Mouse (Mus musculus) embryonic facial prominence, embryonic 14.5 days (tissue): ENCODE data around the gene Gm20696. TPM values are rescaled to one million over a fixed set of nuclear protein-coding genes. Genes with fewer than 3 reads are reported as not detected.

Experiments used
- ATAC-seq: fragments of 200-750 bp; cut with Nextera tagmentation; 2 replicates; pipeline ENCODE4 v1.8.0; 2017; ENCODE audit warnings: low read depth, moderate number of reproducible peaks, moderate TSS enrichment
- DNase-seq: peaks from one replicate; pipeline ENCODE4 v3.0.0-alpha.2; 2015; ENCODE audit warnings: low spot score
- H3K27ac ChIP-seq: fragments of 300-500 bp; sonication (generic); replicated peaks from 2 replicates; pipeline ENCODE4 v1.5.1; 2014; ENCODE audit warnings: low read depth, mild to moderate bottlenecking, low read length, moderate library complexity
- H3K27me3 ChIP-seq: fragments of 300-500 bp; sonication (generic); replicated peaks from 2 replicates; pipeline ENCODE4 v1.6.1; 2014; ENCODE audit warnings: low read length; ENCODE audit not compliant: control insufficient read depth, insufficient read depth
- H3K36me3 ChIP-seq: fragments of 300-500 bp; sonication (generic); 2 replicates; pipeline ENCODE4 v1.6.1; 2014; ENCODE audit warnings: low read length, mixed read lengths; ENCODE audit not compliant: control insufficient read depth, insufficient read depth
- H3K4me1 ChIP-seq: fragments of 300-500 bp; sonication (generic); 2 replicates; pipeline ENCODE4 v1.6.1; 2014; ENCODE audit warnings: antibody characterized with exemption, low read length; ENCODE audit not compliant: control insufficient read depth, insufficient read depth
- H3K4me2 ChIP-seq: fragments of 300-500 bp; sonication (generic); 2 replicates; pipeline ENCODE4 v1.6.1; 2014; ENCODE audit warnings: low read depth, mild to moderate bottlenecking, low read length, moderate library complexity, mixed read lengths
- H3K4me3 ChIP-seq: fragments of 300-500 bp; sonication (generic); 2 replicates; pipeline ENCODE4 v1.5.1; 2014; ENCODE audit warnings: low read depth, mild to moderate bottlenecking, low read length
- H3K9ac ChIP-seq: fragments of 300-500 bp; sonication (generic); 2 replicates; pipeline ENCODE4 v1.6.1; 2014; ENCODE audit warnings: low read depth, mild to moderate bottlenecking, low read length, moderate library complexity, mixed read lengths
- H3K9me3 ChIP-seq: fragments of 300-500 bp; sonication (generic); 2 replicates; pipeline ENCODE4 v1.6.1; 2016; ENCODE audit warnings: low read length; ENCODE audit not compliant: control insufficient read depth
- WGBS: fragments of 180-500 bp; shearing (Covaris S2); extraction: QIAGEN DNeasy Blood & Tissue Kit; methylation state at CpG from one replicate; pipeline ENCODE4 v1.1.7; 2014; 5-methylcytosine and 5-hydroxymethylcytosine counted together
- polyA plus RNA-seq: library from polyadenylated mRNA; unstranded; fragments of >200 nt; fragmentation: Nextera tagmentation; extraction: Ambion mirVana; gene quantifications from 2 replicates; pipeline ENCODE4 v1.2.1, GENCODE M21; 2014

Gene Gm20696
- polyA plus RNA-seq, 1 experiment from 2014 or later, result 3.0 TPM

DNA sequence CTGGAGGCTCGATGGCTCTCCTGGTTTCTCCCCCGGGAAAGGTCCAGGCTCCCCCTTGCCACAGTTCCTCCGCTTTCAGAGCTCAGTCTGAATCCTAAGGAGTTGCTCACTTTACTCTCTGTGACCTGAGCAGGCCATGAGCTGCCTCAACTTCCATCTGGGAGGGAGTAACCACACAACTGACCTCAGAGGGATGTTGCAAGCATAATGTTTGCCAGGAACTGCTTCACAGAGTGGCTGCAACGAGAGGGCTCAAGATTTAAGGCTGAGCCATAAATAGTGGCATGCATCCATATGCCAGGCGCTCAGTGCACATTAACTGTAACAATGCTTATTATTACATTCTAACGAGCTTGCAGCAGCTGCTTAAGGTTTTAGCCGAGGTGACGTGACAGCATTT lies 29.8 kb downstream of the Gm20696 start:
- no peak overlapping the region for H3K4me2 ChIP-seq
- DNase-seq, result no peak
- WGBS, result 72% methylated on average over 8 of the region's 8 CpGs

DNA sequence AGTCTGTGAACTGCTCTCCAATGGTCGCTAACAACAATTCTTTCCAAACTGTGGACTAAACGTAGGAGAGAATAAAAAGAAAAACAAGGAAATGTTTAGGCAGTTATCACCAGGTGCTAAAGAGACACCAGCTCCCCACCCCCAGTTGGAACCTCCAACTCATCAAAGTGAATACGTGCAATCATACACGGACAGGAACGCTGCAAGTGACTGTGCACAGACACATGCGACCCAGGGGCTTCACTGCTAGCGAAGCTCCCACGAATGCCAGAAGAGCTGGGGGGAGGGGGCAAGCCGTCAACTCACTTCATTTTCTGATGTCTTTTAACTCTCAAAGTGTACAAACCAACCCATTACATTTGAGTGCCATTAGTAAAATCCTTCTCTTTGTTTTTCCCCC lies 30.5 kb downstream of the Gm20696 start:
- DNase-seq (no peak), ATAC-seq (no peak)
- H3K27me3 ChIP-seq, result no peaks in the 10 kb centered on the region
- H3K4me3 ChIP-seq, result no peak overlapping the region
- WGBS, result 68% methylated on average over 9 of the region's 9 CpGs
- H3K27ac ChIP-seq, result no peak overlapping the region
- no peak overlapping the region for H3K4me2 ChIP-seq
- H3K36me3 ChIP-seq, result peaks cover 34% of the 10 kb centered on the region; the same call in 1 of the 2 replicates
- no peaks in the 10 kb centered on the region for H3K9me3 ChIP-seq
- no peaks in the 10 kb centered on the region for H3K4me1 ChIP-seq
- no peak overlapping the region for H3K9ac ChIP-seq

More for the DNA sequence above, 29.8 kb downstream of the Gm20696 start:
- no peaks in the 10 kb centered on the region for H3K4me1 ChIP-seq
- no peaks in the 10 kb centered on the region for H3K27me3 ChIP-seq
- no peak overlapping the region for H3K9ac ChIP-seq
- ATAC-seq, result no peak
- no peaks in the 10 kb centered on the region for H3K9me3 ChIP-seq
- H3K27ac ChIP-seq, result no peak overlapping the region
- H3K36me3 ChIP-seq, result peaks cover 29% of the 10 kb centered on the region; the same call in 1 of the 2 replicates
- no peak overlapping the region for H3K4me3 ChIP-seq

DNA sequence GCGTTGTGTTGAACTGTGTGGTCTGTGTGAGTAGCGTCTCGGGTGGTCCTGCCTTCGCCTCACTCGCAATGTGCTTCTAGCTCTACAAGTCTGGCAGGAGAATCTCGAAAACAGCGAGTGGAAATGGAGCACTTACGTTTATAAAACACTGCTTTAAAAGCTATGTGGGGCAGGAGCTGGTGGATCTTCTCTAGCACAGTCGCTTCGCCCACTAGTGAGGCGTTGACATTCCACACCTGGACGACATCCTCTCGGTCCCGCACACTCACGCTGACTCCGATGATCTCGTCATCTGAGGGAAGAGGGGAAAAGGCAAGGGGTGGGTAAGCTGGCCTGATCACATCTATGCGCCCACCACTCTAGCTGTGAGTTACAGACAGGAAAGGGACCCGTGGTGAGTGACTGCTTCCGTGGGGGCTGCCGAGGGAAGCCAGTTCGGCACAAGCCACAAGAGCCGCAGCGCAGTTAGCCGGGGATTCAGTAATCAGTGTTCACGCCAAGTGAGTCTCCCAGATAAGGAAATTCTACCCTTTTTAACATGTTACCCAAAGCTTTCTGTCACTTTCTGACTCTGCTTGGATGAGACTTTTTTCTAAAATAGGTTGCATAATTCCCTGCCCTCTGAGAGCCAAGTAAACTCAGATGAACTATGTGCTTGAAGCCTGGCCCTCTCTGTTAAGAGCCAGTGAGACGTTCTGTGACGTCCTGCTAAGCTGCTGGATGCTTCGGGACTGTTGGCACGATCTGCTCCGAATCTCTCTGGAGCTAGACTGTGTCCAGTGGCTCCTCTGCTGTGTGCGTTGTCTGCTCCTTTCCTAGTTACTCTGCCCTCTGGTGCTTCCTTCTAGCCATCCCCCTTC lies 34.2 kb downstream of the Gm20696 start:
- H3K4me1 ChIP-seq, result 0 out of 2 replicates have a peak, but pooled peaks cover under 1% of the 10 kb centered on the region
- H3K9ac ChIP-seq, result no peak overlapping the region
- no peak overlapping the region for H3K27ac ChIP-seq
- H3K4me2 ChIP-seq, result no peak overlapping the region
- WGBS, result 83% methylated on average over 32 of the region's 32 CpGs
- H3K27me3 ChIP-seq, result no peaks in the 10 kb centered on the region
- H3K36me3 ChIP-seq, result peaks cover 29% of the 10 kb centered on the region
- H3K4me3 ChIP-seq, result no peak overlapping the region
- H3K9me3 ChIP-seq, result no peaks in the 10 kb centered on the region
- DNase-seq, result no peak
- no peak for ATAC-seq

DNA sequence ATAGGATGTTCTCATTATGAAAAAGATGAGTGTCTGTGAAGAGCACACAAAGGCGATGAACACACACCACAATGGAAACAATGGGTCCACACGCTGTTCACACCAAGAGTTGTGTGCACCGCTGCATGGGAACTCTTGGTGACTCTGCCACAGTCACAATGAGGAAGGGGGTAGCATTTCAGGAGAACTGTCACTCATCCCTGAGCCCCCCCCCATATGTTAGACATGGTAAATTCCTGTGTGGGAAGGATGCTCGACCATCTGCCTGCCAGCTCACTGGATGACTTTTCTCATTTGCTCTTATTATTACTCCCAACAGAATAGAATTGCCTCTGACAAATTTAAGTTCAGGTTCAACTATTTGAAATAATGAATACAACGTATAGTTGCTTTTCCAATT lies 35.0 kb downstream of the Gm20696 start:
- H3K4me1 ChIP-seq, result peaks cover 6% of the 10 kb centered on the region; the same call in 1 of the 2 replicates
- H3K9ac ChIP-seq, result no peak overlapping the region

DNA sequence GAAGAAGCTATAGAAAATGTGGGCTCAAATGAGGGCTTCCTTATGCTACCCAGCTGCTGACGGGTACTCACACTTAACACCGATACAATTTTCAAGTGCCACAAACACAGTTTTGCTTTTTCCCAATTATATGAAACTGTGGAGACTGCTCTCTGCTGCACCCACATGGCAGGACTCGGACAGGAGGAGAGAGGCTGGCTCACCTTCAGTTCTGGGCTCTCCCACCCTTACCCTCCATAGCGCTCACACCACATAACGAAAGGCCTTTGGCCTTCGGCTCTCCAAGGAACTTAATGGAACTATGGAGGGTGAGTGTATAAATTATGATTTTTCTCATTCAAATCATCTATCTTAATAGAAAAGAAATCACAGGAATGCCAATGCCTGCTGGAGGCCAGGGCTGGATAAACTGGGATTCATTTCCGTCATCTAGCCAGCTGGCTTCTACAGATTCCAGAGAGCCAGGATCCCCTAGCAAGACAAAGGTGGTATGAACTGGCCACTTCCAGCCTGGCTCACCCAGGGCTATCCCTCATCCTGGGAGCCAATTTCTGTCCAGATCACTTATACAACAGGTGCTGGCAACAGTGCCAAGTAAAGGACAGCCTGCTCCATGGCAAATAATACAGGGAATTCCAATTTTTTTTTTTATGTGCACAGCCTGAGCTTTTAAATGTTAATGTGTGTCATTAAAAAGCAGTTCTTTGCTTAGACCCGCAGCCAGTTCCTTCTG lies 36.7 kb downstream of the Gm20696 start:
- ATAC-seq, result no peak
- Histone ChIP-seq H3K4me3 (no peak overlapping the region), H3K4me2 (no peak overlapping the region), H3K9me3 (no peaks in the 10 kb centered on the region), H3K9ac (no peak overlapping the region), H3K27ac (no peak overlapping the region), H3K4me1 (peaks cover 14% of the 10 kb centered on the region; the same call in 1 of the 2 replicates), H3K36me3 (peaks cover 29% of the 10 kb centered on the region), H3K27me3 (no peaks in the 10 kb centered on the region)
- WGBS, result 76% methylated on average over 8 of the region's 8 CpGs
- no peak for DNase-seq

More for the DNA sequence above, 35.0 kb downstream of the Gm20696 start:
- Histone ChIP-seq H3K36me3 (peaks cover 29% of the 10 kb centered on the region), H3K27me3 (no peaks in the 10 kb centered on the region), H3K9me3 (no peaks in the 10 kb centered on the region), H3K4me2 (no peak overlapping the region), H3K27ac (no peak overlapping the region), H3K4me3 (no peak overlapping the region)
- ATAC-seq, result no peak
- WGBS, result 84% methylated on average over 5 of the region's 5 CpGs
- no peak for DNase-seq

DNA sequence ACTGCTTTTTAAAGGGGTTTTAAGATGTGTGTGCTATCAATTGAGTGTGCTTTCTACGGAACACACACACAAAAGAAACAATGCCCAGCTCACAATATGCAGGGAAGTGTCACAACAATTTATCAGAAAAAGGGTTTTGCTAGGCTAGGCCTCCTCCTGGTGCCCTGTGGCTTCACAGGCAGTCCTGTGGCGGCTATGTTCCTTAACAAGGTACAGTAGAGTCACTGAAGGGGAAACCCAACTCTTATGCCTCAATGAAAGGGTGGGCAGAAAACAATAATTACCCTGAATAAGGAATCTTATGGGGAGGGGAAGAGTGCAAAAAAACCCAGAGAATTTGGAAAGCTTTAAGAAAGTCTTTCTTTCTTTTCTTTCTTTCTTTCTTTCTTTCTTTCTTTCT lies 40.2 kb downstream of the Gm20696 start:
- peaks cover 14% of the 10 kb centered on the region; the same call in 1 of the 2 replicates for H3K4me1 ChIP-seq
- H3K9me3 ChIP-seq, result no peaks in the 10 kb centered on the region
- no peak overlapping the region for H3K27ac ChIP-seq
- H3K36me3 ChIP-seq, result peaks cover 13% of the 10 kb centered on the region; the same call in 1 of the 2 replicates
- ATAC-seq (no peak), DNase-seq (no peak)
- H3K27me3 ChIP-seq, result no peaks in the 10 kb centered on the region
- WGBS, result 70% methylated on average over 2 of the region's 2 CpGs
- H3K4me3 ChIP-seq, result no peak overlapping the region
- no peak overlapping the region for H3K4me2 ChIP-seq
- no peak overlapping the region for H3K9ac ChIP-seq

DNA sequence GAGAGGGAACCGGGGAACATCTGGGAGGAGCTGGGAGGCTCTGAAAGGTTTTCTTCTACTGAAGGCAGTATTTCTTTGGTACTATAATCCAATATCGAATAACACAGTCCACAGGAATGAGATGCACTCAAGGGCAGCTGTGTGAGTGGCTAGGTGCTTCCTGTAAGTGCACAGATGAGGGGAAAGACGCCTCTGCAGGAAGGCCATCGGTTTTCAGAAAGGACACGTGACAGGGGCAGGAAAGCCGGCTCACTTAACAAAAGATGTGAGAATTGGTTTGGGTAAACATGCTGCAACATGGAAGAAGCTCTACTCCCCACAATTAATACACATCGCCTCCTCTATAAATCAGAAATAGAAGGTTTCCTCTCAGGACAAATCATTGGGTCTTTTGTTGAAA lies 40.8 kb downstream of the Gm20696 start:
- no peak overlapping the region for H3K4me2 ChIP-seq
- ATAC-seq, result no peak
- no peak overlapping the region for H3K4me3 ChIP-seq
- H3K27me3 ChIP-seq, result no peaks in the 10 kb centered on the region
- H3K9me3 ChIP-seq, result no peaks in the 10 kb centered on the region
- no peak overlapping the region for H3K27ac ChIP-seq
- DNase-seq, result no peak
- H3K4me1 ChIP-seq, result peaks cover 15% of the 10 kb centered on the region; the same call in 1 of the 2 replicates
- 29% methylated on average over 7 of the region's 7 CpGs for WGBS
- peaks cover 12% of the 10 kb centered on the region; the same call in 1 of the 2 replicates for H3K36me3 ChIP-seq
- H3K9ac ChIP-seq, result no peak overlapping the region

DNA sequence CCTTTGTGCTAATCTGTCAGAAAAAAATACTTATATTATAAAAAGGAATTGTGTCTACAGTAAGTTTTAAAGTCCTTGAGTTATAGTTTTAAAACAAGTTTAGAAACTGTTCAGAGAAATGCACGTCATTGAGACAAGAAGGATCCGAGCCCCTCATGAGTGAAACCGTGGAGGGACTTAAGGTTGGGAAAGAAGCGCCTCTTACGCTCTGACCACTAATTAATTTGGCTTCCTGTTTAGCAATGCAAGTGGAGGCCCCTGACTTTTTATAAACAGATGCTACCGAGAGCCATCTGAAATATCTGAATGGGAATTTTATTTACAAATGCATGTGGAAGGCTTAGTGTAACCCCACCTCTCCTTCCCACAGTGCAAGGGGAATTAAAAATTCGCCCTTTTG lies 41.3 kb downstream of the Gm20696 start:
- ATAC-seq, result no peak
- H3K4me1 ChIP-seq, result peaks cover 20% of the 10 kb centered on the region; the same call in 1 of the 2 replicates

More for the DNA sequence above, 41.3 kb downstream of the Gm20696 start:
- no peaks in the 10 kb centered on the region for H3K9me3 ChIP-seq
- H3K4me3 ChIP-seq, result no peak overlapping the region
- H3K4me2 ChIP-seq, result no peak overlapping the region
- H3K9ac ChIP-seq, result no peak overlapping the region
- H3K27ac ChIP-seq, result no peak overlapping the region
- H3K36me3 ChIP-seq, result peaks cover 12% of the 10 kb centered on the region; the same call in 1 of the 2 replicates
- DNase-seq, result no peak
- no peaks in the 10 kb centered on the region for H3K27me3 ChIP-seq
- WGBS, result 54% methylated on average over 7 of the region's 7 CpGs
